Mouse (Mus musculus): ENCODE measurements at regions not wholly inside any gene's neighbourhood (a gene's known extent, or its start where the extent isn't known, plus 50 kb on each side); places are given as distances from the start of the nearest gene placed in this dataset.

DNA sequence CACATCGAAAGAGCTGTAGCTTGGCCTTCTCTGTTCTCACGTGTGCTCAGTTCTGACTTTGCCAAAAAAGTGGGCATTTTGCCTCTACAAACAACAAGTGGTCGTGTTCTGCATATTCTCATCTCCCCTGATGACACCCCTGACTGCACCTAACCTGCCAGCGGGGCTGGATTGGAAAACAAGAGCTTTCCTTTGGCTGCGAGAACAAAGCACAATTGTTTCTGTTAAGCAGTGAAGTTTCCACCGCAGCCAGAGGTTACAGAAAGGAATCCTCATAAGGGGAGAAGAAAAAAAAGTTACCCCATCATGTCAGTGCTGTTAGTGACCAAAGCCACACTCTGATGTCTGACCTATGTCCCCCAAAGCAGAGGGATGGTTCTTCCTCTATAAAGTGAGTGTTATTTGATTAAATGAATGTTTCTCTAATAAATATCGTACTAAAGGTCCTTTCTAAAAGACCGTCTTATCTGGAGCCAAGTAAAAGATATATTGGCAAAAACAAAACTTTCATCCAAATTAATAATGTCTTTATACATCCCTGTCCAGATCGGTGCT, 371.4 kb upstream of the Intu start:
- TF ChIP-seq CTCF (IDR thresholded peaks at IDR 0.05; ENCODE audit: low read depth, low read length) = no peak
- TF ChIP-seq POLR2A (IDR thresholded peaks at IDR 0.05; ENCODE audit: borderline replicate concordance, low read depth, low read length) = no peak
- no peaks in the 10 kb centered on the region for H3K4me1 ChIP-seq (ENCODE audit: control insufficient read depth, insufficient read depth, low read length)
- H3K4me3 ChIP-seq (ENCODE audit: insufficient read depth, low read length) = no peak overlapping the region
- H3K27ac ChIP-seq (ENCODE audit: insufficient read depth, low read depth, low read length) = no peak overlapping the region

DNA sequence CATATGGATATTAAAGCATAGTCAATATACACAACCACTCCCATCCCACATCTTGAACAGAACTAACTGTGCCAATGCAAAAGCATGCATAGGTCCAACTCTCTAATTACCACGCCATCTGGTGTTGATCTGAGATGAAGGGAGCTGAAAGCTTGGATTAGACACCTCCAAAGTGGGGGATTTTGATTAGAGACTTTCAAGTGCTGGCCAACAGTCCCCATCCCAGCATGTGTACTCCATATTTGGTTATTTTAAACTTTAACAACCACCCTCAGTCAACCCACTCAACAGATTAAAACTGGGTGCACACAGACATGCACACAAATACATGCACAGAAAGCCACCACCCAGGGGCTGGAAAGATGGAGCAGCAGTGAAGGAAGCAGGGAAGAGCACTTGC, 366.9 kb upstream of the Intu start:
- Histone ChIP-seq H3K4me3 (ENCODE audit: insufficient read depth, low read length) (no peak overlapping the region), H3K4me1 (ENCODE audit: control insufficient read depth, insufficient read depth, low read length) (no peaks in the 10 kb centered on the region), H3K27ac (ENCODE audit: insufficient read depth, low read depth, low read length) (no peak overlapping the region)
- TF ChIP-seq POLR2A (IDR thresholded peaks at IDR 0.05; ENCODE audit: borderline replicate concordance, low read depth, low read length) = no peak
- no peak for TF ChIP-seq CTCF (IDR thresholded peaks at IDR 0.05; ENCODE audit: low read depth, low read length)

DNA sequence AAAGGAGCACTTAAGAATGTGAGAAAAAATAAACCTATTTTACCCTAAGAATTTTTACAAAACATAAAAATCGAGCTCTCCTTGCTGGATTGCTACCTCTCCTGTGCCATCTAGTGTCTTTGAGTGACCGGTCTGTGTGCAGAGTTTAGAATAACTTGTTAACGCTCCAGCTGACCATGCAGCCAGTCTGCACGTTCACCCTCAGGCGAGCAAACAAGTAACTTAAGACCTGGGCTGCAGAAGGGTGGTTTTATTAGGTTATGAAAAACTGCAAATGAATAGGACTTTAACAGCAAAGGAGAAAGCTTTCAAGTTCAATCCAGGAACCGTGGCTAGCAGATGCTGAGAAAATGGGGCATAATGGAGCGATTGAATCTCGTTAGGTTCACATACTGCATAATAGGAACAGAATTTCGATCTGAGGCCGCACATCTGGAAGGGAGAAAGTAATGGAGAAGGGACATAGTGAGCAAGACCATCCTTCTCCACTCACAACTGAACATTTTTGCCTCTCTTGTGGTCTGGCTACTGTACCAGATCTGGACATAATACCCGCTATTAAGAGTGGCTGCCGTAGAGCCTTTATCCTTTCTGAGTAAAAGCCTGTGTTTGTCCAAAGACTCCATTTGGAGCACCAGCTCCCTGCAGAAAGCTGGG, 363.0 kb upstream of the Intu start:
- TF ChIP-seq CTCF (IDR thresholded peaks at IDR 0.05; ENCODE audit: low read depth, low read length) (no peak), POLR2A (IDR thresholded peaks at IDR 0.05; ENCODE audit: borderline replicate concordance, low read depth, low read length) (no peak)
- no peak overlapping the region for H3K27ac ChIP-seq (ENCODE audit: insufficient read depth, low read depth, low read length)
- H3K4me1 ChIP-seq (ENCODE audit: control insufficient read depth, insufficient read depth, low read length) = no peaks in the 10 kb centered on the region
- no peak overlapping the region for H3K4me3 ChIP-seq (ENCODE audit: insufficient read depth, low read length)

DNA sequence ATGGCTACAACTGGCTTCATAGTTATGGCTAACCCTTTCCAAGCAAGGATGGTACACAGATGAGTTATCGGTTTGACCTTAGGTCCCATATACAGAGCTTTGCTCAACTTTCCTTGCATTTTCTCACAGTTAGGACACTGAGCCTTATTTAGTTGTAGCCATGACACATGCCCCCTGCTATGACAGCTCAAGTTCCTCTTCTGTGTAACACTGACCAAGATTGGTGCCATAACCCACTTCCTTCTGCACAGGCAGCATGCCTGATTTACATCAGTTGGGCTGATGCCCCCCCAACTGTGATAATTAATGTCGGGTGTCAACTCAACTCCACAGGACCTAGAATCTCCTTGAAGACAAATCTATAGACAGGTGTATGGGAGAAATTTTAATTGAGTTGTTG, 361.5 kb upstream of the Intu start:
- no peaks in the 10 kb centered on the region for H3K4me1 ChIP-seq (ENCODE audit: control insufficient read depth, insufficient read depth, low read length)
- TF ChIP-seq POLR2A (IDR thresholded peaks at IDR 0.05; ENCODE audit: borderline replicate concordance, low read depth, low read length) (no peak), CTCF (IDR thresholded peaks at IDR 0.05; ENCODE audit: low read depth, low read length) (no peak)
- no peak overlapping the region for H3K27ac ChIP-seq (ENCODE audit: insufficient read depth, low read depth, low read length)
- H3K4me3 ChIP-seq (ENCODE audit: insufficient read depth, low read length) = no peak overlapping the region

DNA sequence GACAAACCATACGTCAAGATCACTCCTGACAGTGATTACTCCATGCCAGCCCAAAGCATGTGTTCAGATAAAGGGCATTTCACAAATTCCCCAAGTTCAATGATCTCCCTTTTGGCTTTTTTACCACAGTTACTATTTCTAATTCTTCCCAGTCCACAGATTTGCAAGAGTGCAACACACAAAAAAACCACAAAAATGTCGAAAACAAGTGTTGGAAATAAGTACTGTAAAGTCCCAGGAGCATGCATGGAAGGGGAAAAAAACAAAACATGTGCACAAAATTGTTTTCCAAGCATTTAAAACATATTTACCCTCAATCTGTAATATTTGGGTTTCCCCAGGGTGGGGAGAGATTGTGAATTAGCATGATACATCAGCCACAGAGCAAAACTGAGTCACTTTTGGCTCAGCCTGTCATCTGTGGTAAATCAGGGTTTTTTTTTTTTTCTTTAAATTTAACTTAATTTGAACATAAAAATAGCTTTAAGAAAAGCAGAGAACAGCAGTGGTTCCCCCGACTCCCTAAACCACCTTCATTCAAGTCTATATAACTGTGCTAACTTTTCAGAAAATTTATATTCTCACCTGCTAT, 351.3 kb upstream of the Intu start:
- no peak overlapping the region for H3K4me3 ChIP-seq (ENCODE audit: insufficient read depth, low read length)
- no peak overlapping the region for H3K27ac ChIP-seq (ENCODE audit: insufficient read depth, low read depth, low read length)
- TF ChIP-seq POLR2A (IDR thresholded peaks at IDR 0.05; ENCODE audit: borderline replicate concordance, low read depth, low read length) (no peak), CTCF (IDR thresholded peaks at IDR 0.05; ENCODE audit: low read depth, low read length) (no peak)
- no peaks in the 10 kb centered on the region for H3K4me1 ChIP-seq (ENCODE audit: control insufficient read depth, insufficient read depth, low read length)

DNA sequence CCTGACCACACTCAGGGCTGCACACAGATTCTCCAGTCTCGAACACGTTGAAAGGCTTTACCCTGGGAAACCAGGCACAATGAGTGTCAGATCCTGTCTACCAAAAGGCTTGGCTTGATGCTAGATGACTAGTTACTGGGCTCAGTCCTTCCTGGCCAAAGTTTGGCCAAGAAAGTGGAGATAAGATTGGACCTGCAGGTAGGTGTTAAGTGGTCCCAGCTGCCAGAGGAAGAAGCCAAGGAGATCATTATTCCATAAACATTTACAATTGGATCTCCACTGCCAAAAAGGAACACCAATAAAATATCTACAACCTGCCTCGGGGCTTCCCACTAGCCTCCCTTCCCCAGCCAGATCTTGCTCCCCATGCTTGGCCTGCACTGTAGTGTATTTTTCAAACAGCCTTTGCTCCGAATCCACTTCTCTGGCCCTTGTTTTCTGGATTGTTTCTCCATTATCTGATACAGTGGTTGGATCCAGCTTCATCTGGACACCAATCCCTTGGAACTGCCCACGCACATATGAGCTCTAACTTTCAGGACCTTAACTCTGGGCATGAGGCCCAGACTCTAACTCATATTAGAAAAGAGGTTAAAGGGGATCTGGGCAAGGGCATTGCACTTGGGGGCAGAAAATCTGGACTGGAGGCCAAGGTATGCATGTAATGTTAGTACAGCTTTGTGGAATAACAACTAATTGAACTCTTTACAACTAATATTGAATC, 345.3 kb upstream of the Intu start:
- no peak for TF ChIP-seq CTCF (IDR thresholded peaks at IDR 0.05; ENCODE audit: low read depth, low read length)
- no peak for TF ChIP-seq POLR2A (IDR thresholded peaks at IDR 0.05; ENCODE audit: borderline replicate concordance, low read depth, low read length)

DNA sequence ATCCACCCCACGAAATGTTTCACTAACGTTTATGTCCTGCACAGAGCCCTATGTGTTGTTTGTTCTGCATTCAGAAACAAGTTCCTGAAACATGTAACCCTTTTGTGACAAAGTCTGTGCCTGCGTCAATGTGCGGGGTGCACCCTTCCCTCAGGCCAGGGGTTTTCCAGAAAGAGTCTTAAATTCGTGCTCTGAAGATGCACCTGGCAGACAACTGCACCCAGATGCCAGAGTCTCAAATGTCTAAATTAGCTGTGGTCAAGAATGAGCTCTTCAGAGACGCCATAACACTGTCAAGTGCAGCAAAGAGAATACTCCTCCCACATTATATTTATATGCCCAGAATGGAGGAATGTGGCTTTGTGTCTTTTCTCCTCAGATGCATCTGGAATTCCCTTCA, 341.6 kb upstream of the Intu start:
- no peak for TF ChIP-seq CTCF (IDR thresholded peaks at IDR 0.05; ENCODE audit: low read depth, low read length)
- no peak for TF ChIP-seq POLR2A (IDR thresholded peaks at IDR 0.05; ENCODE audit: borderline replicate concordance, low read depth, low read length)
- Histone ChIP-seq H3K4me3 (ENCODE audit: insufficient read depth, low read length) (no peak overlapping the region), H3K27ac (ENCODE audit: insufficient read depth, low read depth, low read length) (no peak overlapping the region), H3K4me1 (ENCODE audit: control insufficient read depth, insufficient read depth, low read length) (no peaks in the 10 kb centered on the region)

More for the DNA sequence above, 345.3 kb upstream of the Intu start:
- H3K4me1 ChIP-seq (ENCODE audit: control insufficient read depth, insufficient read depth, low read length) = no peaks in the 10 kb centered on the region
- no peak overlapping the region for H3K27ac ChIP-seq (ENCODE audit: insufficient read depth, low read depth, low read length)
- no peak overlapping the region for H3K4me3 ChIP-seq (ENCODE audit: insufficient read depth, low read length)

DNA sequence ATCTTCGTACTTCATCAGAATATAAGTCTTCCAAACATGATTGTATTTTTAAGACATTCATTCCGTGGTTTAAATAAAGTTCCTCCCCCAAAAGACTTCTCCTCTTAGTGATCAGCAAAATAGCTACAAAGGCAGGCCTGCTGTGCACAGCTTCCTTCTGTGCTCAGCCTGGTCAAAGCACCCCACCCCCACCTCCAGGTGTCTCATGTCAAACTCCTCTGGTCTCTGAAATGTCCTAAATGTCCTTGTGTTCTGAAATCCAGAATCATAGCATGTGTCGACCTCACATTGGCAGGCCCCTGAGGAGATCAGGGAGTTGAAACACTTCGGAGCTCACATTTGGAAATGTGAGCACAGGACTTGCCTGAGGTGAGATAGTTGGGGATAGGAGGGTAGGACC, 341.1 kb upstream of the Intu start:
- Histone ChIP-seq H3K27ac (ENCODE audit: insufficient read depth, low read depth, low read length) (no peak overlapping the region), H3K4me1 (ENCODE audit: control insufficient read depth, insufficient read depth, low read length) (no peaks in the 10 kb centered on the region), H3K4me3 (ENCODE audit: insufficient read depth, low read length) (no peak overlapping the region)
- TF ChIP-seq POLR2A (IDR thresholded peaks at IDR 0.05; ENCODE audit: borderline replicate concordance, low read depth, low read length) (no peak), CTCF (IDR thresholded peaks at IDR 0.05; ENCODE audit: low read depth, low read length) (no peak)

GRCm38 (mm10) chr3:40200174-40200573, 330.9 kb upstream of the Intu start:
- no peak overlapping the region for H3K27ac ChIP-seq (ENCODE audit: insufficient read depth, low read depth, low read length)
- no peak overlapping the region for H3K4me3 ChIP-seq (ENCODE audit: insufficient read depth, low read length)
- TF ChIP-seq CTCF (IDR thresholded peaks at IDR 0.05; ENCODE audit: low read depth, low read length) (no peak), POLR2A (IDR thresholded peaks at IDR 0.05; ENCODE audit: borderline replicate concordance, low read depth, low read length) (no peak)
- no peaks in the 10 kb centered on the region for H3K4me1 ChIP-seq (ENCODE audit: control insufficient read depth, insufficient read depth, low read length)

GRCm38 (mm10) chr3:40206326-40206725, 324.8 kb upstream of the Intu start:
- no peak overlapping the region for H3K27ac ChIP-seq (ENCODE audit: insufficient read depth, low read depth, low read length)
- TF ChIP-seq POLR2A (IDR thresholded peaks at IDR 0.05; ENCODE audit: borderline replicate concordance, low read depth, low read length) (no peak), CTCF (IDR thresholded peaks at IDR 0.05; ENCODE audit: low read depth, low read length) (no peak)
- no peak overlapping the region for H3K4me3 ChIP-seq (ENCODE audit: insufficient read depth, low read length)
- no peaks in the 10 kb centered on the region for H3K4me1 ChIP-seq (ENCODE audit: control insufficient read depth, insufficient read depth, low read length)
